Mouse (Mus musculus): Measurements from ENCODE around the gene Akap13. TPM values are rescaled to one million over a fixed set of nuclear protein-coding genes. Genes with fewer than 3 reads are reported as not detected.
A peak's percentile ranks its signal among the peaks of the same experiment; 100 is the strongest.

Akap13 gene
- total and polyA plus RNA-seq, 3 experiments = 11.4 to 32.5 (median 27.7) TPM

DNA sequence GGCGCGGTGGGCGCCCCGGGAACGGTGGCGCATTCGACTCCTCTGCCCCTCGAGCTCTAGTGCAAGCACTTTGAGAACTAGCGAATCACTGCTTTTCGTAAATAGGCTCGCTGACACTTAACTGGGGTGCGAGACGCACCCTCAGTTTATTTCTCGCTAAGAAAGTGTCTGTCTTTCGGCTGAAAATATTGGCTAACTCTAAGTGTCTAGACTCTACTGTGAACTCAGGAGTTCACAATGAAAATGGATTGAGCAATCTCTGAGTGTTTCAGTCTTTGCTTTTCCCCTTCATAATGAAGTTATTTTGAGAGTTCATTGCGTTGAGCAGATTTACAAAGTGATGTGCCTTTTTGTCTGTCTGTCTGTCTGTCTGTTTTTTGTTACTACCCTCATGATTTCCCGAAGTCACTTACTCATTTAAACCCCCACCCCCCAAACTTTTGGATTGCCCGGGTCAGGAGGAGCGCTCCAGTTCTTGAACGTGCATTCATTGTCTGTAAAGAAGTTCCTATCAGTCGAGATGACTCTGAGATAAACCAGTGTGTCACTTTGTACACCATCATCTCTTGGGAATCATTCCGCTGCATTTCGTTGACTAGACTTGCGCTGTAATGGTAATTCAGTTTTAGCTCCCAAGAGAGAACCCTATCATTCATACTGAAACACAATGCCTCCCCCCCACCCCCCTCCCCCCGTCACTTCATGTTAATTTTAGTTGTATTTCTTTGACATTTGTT lies 986 bp downstream of the Akap13 start:
- Histone ChIP-seq H3K4me3 (replicated peaks in 1 of 3; ENCODE audit: low read depth in 2 of 3, low read length in 2 of 3, poor library complexity in 1 of 3) (peak overlapping the region; percentile 80 to 85 (median 83)), H3K27ac (ENCODE audit: insufficient read depth, low read depth) (no peak overlapping the region; the same call in 1 of the 2 replicates), H3K9ac (ENCODE audit: insufficient read depth, low read depth) (peak overlapping the region; percentile 75), H3K36me3 (replicated peaks in 1 of 2; ENCODE audit: control insufficient read depth in 1 of 2, insufficient read depth in 1 of 2, low read length in 1 of 2) (peaks cover 0 to 10% of the 10 kb centered on the region in 2 experiments), H3K27me3 (replicated peaks) (no peaks in the 10 kb centered on the region), H3K4me1 (ENCODE audit: control insufficient read depth in 1 of 2, insufficient read depth in 2 of 2) (peaks cover 0 to 25% of the 10 kb centered on the region in 2 experiments; a peak in 2 of 4 replicates), H3K9me3 (replicated peaks; ENCODE audit: low read length) (peaks cover 7% of the 10 kb centered on the region), H3K79me2 (replicated peaks; ENCODE audit: control insufficient read depth, extremely low read depth, insufficient read depth, poor library complexity, severe bottlenecking) (peaks cover 24% of the 10 kb centered on the region), H3K4me2 (ENCODE audit: insufficient read depth, low read depth, poor library complexity, severe bottlenecking) (peak overlapping the region; percentile 94)
- TF ChIP-seq PAX5 (IDR thresholded peaks at IDR 0.05; ENCODE audit: low read length) = no peak
- peak; percentile 59; the same call in 1 of the 2 replicates for TF ChIP-seq EP300 (IDR thresholded peaks at IDR 0.05; ENCODE audit: low read length)
- TF ChIP-seq IRF4 (IDR thresholded peaks at IDR 0.05; ENCODE audit: low read depth, low read length) = peak; percentile 96
- TF ChIP-seq CHD2 (IDR thresholded peaks at IDR 0.05; ENCODE audit: low read length) = peak; percentile 60; the same call in 1 of the 2 replicates
- TF ChIP-seq JUN (IDR thresholded peaks at IDR 0.05; ENCODE audit: insufficient read depth, low read depth, low read length) = no peak
- TF ChIP-seq TBP (conservative IDR thresholded peaks at IDR 0.05; ENCODE audit: low read depth, low read length) = no peak
- TF ChIP-seq SIN3A (IDR thresholded peaks at IDR 0.05; ENCODE audit: low read length) = no peak; the same call in 1 of the 2 replicates
- TF ChIP-seq BHLHE40 (IDR thresholded peaks at IDR 0.05; ENCODE audit: low read depth, low read length) = peak; percentile 41; the same call in 1 of the 2 replicates
- peak; percentile 49 for TF ChIP-seq ETS1 (conservative IDR thresholded peaks at IDR 0.05; ENCODE audit: low read depth, low read length)
- 0 out of 2 replicates have a peak, but pooled peaks have one; percentile 61 for TF ChIP-seq CHD1 (IDR thresholded peaks at IDR 0.05; ENCODE audit: low read depth, low read length)
- no peak for TF ChIP-seq MXI1 (IDR thresholded peaks at IDR 0.05; ENCODE audit: low read depth, low read length)
- peak; percentile 82 for DNase-seq (ENCODE audit: extremely low read depth)
- in situ Hi-C loops (cut with MboI; ENCODE audit: low pct_ligation_motif_present, low pct_unique_long_range_greater_than_20kb, low sequenced_read_pairs) = no loop called here
- dilution Hi-C loops (cut with MboI; ENCODE audit: extremely low pct_ligation_motif_present, extremely low pct_unique_long_range_greater_than_20kb, low sequenced_read_pairs) = no loop called here

GRCm38 (mm10) chr7:75460290-75460689 lies 5.0 kb downstream of the Akap13 start:
- Histone ChIP-seq H3K27ac (ENCODE audit: insufficient read depth, low read depth) (no peak overlapping the region), H3K79me2 (replicated peaks; ENCODE audit: control insufficient read depth, extremely low read depth, insufficient read depth, poor library complexity, severe bottlenecking) (peaks cover 38% of the 10 kb centered on the region), H3K4me3 (replicated peaks in 1 of 3; ENCODE audit: low read depth in 2 of 3, low read length in 2 of 3, poor library complexity in 1 of 3) (no peak overlapping the region), H3K4me2 (ENCODE audit: insufficient read depth, low read depth, poor library complexity, severe bottlenecking) (no peak overlapping the region), H3K9me3 (replicated peaks; ENCODE audit: low read length) (no peaks in the 10 kb centered on the region), H3K27me3 (replicated peaks) (no peaks in the 10 kb centered on the region), H3K4me1 (ENCODE audit: control insufficient read depth in 1 of 2, insufficient read depth in 2 of 2) (peaks cover 0 to 21% of the 10 kb centered on the region in 2 experiments; a peak in 2 of 4 replicates), H3K36me3 (replicated peaks in 1 of 2; ENCODE audit: control insufficient read depth in 1 of 2, insufficient read depth in 1 of 2, low read length in 1 of 2) (peaks cover 0 to 6% of the 10 kb centered on the region in 2 experiments), H3K9ac (ENCODE audit: insufficient read depth, low read depth) (no peak overlapping the region)
- in situ Hi-C loops (cut with MboI; ENCODE audit: low pct_ligation_motif_present, low pct_unique_long_range_greater_than_20kb, low sequenced_read_pairs) (no loop called here), dilution Hi-C loops (cut with MboI; ENCODE audit: extremely low pct_ligation_motif_present, extremely low pct_unique_long_range_greater_than_20kb, low sequenced_read_pairs) (no loop called here)
- no peak for DNase-seq (ENCODE audit: extremely low read depth)
- TF ChIP-seq MAX (IDR thresholded peaks at IDR 0.05; ENCODE audit: low read length) = no peak
- no peak for TF ChIP-seq UBTF (IDR thresholded peaks at IDR 0.05; ENCODE audit: low read depth, low read length)
- no peak for TF ChIP-seq HCFC1 (IDR thresholded peaks at IDR 0.05; ENCODE audit: low read depth, low read length)
- no peak for TF ChIP-seq MAZ (IDR thresholded peaks at IDR 0.05; ENCODE audit: low read depth, low read length)
- no peak for TF ChIP-seq E2F4 (IDR thresholded peaks at IDR 0.05; ENCODE audit: insufficient replicate concordance, low read depth, low read length)
- no peak for TF ChIP-seq CHD2 (IDR thresholded peaks at IDR 0.05; ENCODE audit: low read length)
- no peak for TF ChIP-seq PAX5 (IDR thresholded peaks at IDR 0.05; ENCODE audit: low read length)
- TF ChIP-seq TBP (conservative IDR thresholded peaks at IDR 0.05; ENCODE audit: low read depth, low read length) = no peak
- no peak for TF ChIP-seq RCOR1 (conservative IDR thresholded peaks at IDR 0.05; ENCODE audit: low read depth, low read length)
- TF ChIP-seq SIN3A (IDR thresholded peaks at IDR 0.05; ENCODE audit: low read length) = no peak
- no peak for TF ChIP-seq ELF1 (IDR thresholded peaks at IDR 0.05; ENCODE audit: low read depth, low read length)
- TF ChIP-seq SMC3 (IDR thresholded peaks at IDR 0.05; ENCODE audit: low read depth, low read length) = no peak
- no peak for TF ChIP-seq ZNF384 (IDR thresholded peaks at IDR 0.05; ENCODE audit: low read depth, low read length)
- TF ChIP-seq POLR2AphosphoS2 (IDR thresholded peaks at IDR 0.05; ENCODE audit: low read depth, low read length) = no peak
- TF ChIP-seq ETS1 (conservative IDR thresholded peaks at IDR 0.05; ENCODE audit: low read depth, low read length) = no peak
- TF ChIP-seq GABPA (IDR thresholded peaks at IDR 0.05; ENCODE audit: insufficient replicate concordance, low read depth, low read length) = no peak
- no peak for TF ChIP-seq CHD1 (IDR thresholded peaks at IDR 0.05; ENCODE audit: low read depth, low read length)
- TF ChIP-seq MEF2A (IDR thresholded peaks at IDR 0.05; ENCODE audit: borderline replicate concordance, low read depth, low read length) = no peak
- no peak for TF ChIP-seq TCF12 (IDR thresholded peaks at IDR 0.05; ENCODE audit: low read depth, low read length)
- TF ChIP-seq KAT2A (IDR thresholded peaks at IDR 0.05; ENCODE audit: insufficient replicate concordance, low read length) = no peak
